ENCODE assay signal across 17 mouse cellular contexts in genomic region chr17:87640272-87640671, GRCm38 (mm10). TPM values are rescaled to one million over a fixed set of nuclear protein-coding genes. Genes with fewer than 3 reads are reported as not detected.
DNase-seq lines count a peak whose midpoint lies in the region; ATAC-seq and TF ChIP-seq lines count a peak whose summit lies in the region.
"Had no signal": no experiment of that assay in that cellular context is flagged by ENCODE, and none has a peak within 500 bp of the region (broad histone marks: within the 10 kb centered on the region; RNA-seq: fewer than 3 reads in every experiment).

No protein-coding gene starts in this region.

- 88% methylated on average over 27 of the region's 27 CpGs for WGBS in intestine, embryonic 15.5 days
- WGBS in stomach, postnatal 0 days, result 89% methylated on average over 27 of the region's 27 CpGs
- 96% methylated on average over 27 of the region's 27 CpGs for WGBS in forebrain, embryonic 10.5 days

- no peak for ATAC-seq in intestine, embryonic 15.5 days
- no peak for ATAC-seq in stomach, postnatal 0 days (ENCODE audit: low FRiP score, low TSS enrichment)
- ATAC-seq: forebrain, embryonic 15.5 days had no signal

- peak; percentile 36 for DNase-seq in ES-CJ7 (ENCODE audit: low read depth, low spot score)
- peak; percentile 13 for DNase-seq in stomach, postnatal 0 days (ENCODE audit: low spot score)
- no peak for DNase-seq in frontal cortex, postnatal 14 days (ENCODE audit: low spot score in 2 of 2)
- DNase-seq in forebrain, embryonic 10.5 days (ENCODE audit: extremely low spot score, low spot score), result no peak
- DNase-seq: adrenal gland, adult 2 months; adrenal gland, postnatal 25 days; embryo, embryonic 11 days; gastrocnemius, postnatal 14 days; heart, adult 2 months had no signal

- peak overlapping the region; percentile 31; the same call in 1 of the 2 replicates for H3K4me2 ChIP-seq in intestine, embryonic 15.5 days (replicated peaks)
- no peak overlapping the region for H3K4me2 ChIP-seq in stomach, postnatal 0 days (replicated peaks; ENCODE audit: low read depth)
- H3K4me2 ChIP-seq: embryonic facial prominence, embryonic 15.5 days; forebrain, embryonic 15.5 days; heart, embryonic 12.5 days; hindbrain, embryonic 14.5 days had no signal

- TF ChIP-seq EP300 in stomach, postnatal 0 days (optimal IDR thresholded peaks at IDR 0.05), result no peak

- TF ChIP-seq CTCF in E14TG2a.4 (conservative IDR thresholded peaks at IDR 0.05; ENCODE audit: low read length), result no peak
- no peak for TF ChIP-seq CTCF in stomach, postnatal 0 days (IDR thresholded peaks at IDR 0.05; ENCODE audit: low read depth)

- H3K27me3 ChIP-seq in E14TG2a.4 (ENCODE audit: insufficient read depth, low read length), result 0 out of 2 replicates have a peak, but pooled peaks cover 3% of the 10 kb centered on the region
- peaks cover 9% of the 10 kb centered on the region for H3K27me3 ChIP-seq in intestine, embryonic 15.5 days (replicated peaks)
- H3K27me3 ChIP-seq in stomach, postnatal 0 days (ENCODE audit: control insufficient read depth, insufficient read depth, low read length), result no peaks in the 10 kb centered on the region
- H3K27me3 ChIP-seq in forebrain, embryonic 10.5 days (ENCODE audit: poor library complexity, severe bottlenecking), result peaks cover 43% of the 10 kb centered on the region

- peaks cover 57% of the 10 kb centered on the region for H3K36me3 ChIP-seq in E14TG2a.4 (ENCODE audit: insufficient read depth, low read length)
- H3K36me3 ChIP-seq in intestine, embryonic 15.5 days, result peaks cover 2% of the 10 kb centered on the region; the same call in 1 of the 2 replicates
- no peaks in the 10 kb centered on the region for H3K36me3 ChIP-seq in stomach, postnatal 0 days (ENCODE audit: control insufficient read depth, insufficient read depth, low read length)
- H3K36me3 ChIP-seq in forebrain, embryonic 10.5 days (replicated peaks), result peaks cover 9% of the 10 kb centered on the region; the same call in 1 of the 2 replicates
- H3K36me3 ChIP-seq: forebrain, embryonic 15.5 days; heart, embryonic 12.5 days; hindbrain, embryonic 10.5 days had no signal

- H3K4me1 ChIP-seq in E14TG2a.4 (replicated peaks; ENCODE audit: low read depth, low read length), result peaks cover 38% of the 10 kb centered on the region
- H3K4me1 ChIP-seq in intestine, embryonic 15.5 days (replicated peaks), result no peaks in the 10 kb centered on the region; the same call in 1 of the 2 replicates
- no peaks in the 10 kb centered on the region for H3K4me1 ChIP-seq in stomach, postnatal 0 days (replicated peaks; ENCODE audit: control insufficient read depth, insufficient read depth)
- peaks cover 16% of the 10 kb centered on the region for H3K4me1 ChIP-seq in forebrain, embryonic 10.5 days

- H3K27ac ChIP-seq in intestine, embryonic 15.5 days, result no peak overlapping the region
- H3K27ac ChIP-seq in stomach, postnatal 0 days (replicated peaks), result no peak overlapping the region
- no peak overlapping the region for H3K27ac ChIP-seq in forebrain, embryonic 10.5 days
- H3K27ac ChIP-seq: embryonic facial prominence, embryonic 15.5 days; forebrain, embryonic 15.5 days; heart, adult 2 months; hindbrain, embryonic 10.5 days; hindbrain, embryonic 14.5 days had no signal

- no peaks in the 10 kb centered on the region for H3K9me3 ChIP-seq in E14TG2a.4 (ENCODE audit: low read length)
- no peaks in the 10 kb centered on the region for H3K9me3 ChIP-seq in intestine, embryonic 15.5 days
- H3K9me3 ChIP-seq in stomach, postnatal 0 days (ENCODE audit: control insufficient read depth, low read length), result no peaks in the 10 kb centered on the region
- no peaks in the 10 kb centered on the region; the same call in 1 of the 2 replicates for H3K9me3 ChIP-seq in forebrain, embryonic 10.5 days
- H3K9me3 ChIP-seq: embryonic facial prominence, embryonic 15.5 days; forebrain, embryonic 15.5 days; heart, embryonic 12.5 days; hindbrain, embryonic 10.5 days had no signal

- H3K4me3 ChIP-seq in E14TG2a.4 (replicated peaks; ENCODE audit: low read length), result peak overlapping the region; percentile 35
- H3K4me3 ChIP-seq in intestine, embryonic 15.5 days (replicated peaks), result no peak overlapping the region
- H3K4me3 ChIP-seq in stomach, postnatal 0 days (ENCODE audit: low read depth, low read length), result no peak overlapping the region
- no peak overlapping the region for H3K4me3 ChIP-seq in forebrain, embryonic 10.5 days
- H3K4me3 ChIP-seq: embryonic facial prominence, embryonic 15.5 days; erythroblast, embryonic 14.5 days; forebrain, embryonic 15.5 days; heart, adult 2 months; heart, embryonic 12.5 days; hindbrain, embryonic 10.5 days had no signal

- H3K9ac ChIP-seq in intestine, embryonic 15.5 days, result no peak overlapping the region
- H3K9ac ChIP-seq in stomach, postnatal 0 days (ENCODE audit: low read length), result no peak overlapping the region
- H3K9ac ChIP-seq: embryonic facial prominence, embryonic 15.5 days; forebrain, embryonic 15.5 days; heart, embryonic 12.5 days; hindbrain, embryonic 14.5 days had no signal

RNA-seq across cellular contexts. Expression of gene Epcam, which starts 4.5 kb away (rescaled TPM):
- 958 and 974 TPM in 2 replicates for polyA plus RNA-seq in intestine, embryonic 15.5 days (2015; fragmentation: Nextera tagmentation; extraction: Ambion mirVana)
- 308 and 316 TPM in 2 replicates for polyA plus RNA-seq in stomach, postnatal 0 days (2015; fragmentation: Nextera tagmentation; extraction: Ambion mirVana)
- 35.7 and 41.7 TPM in 2 replicates for polyA plus RNA-seq in forebrain, embryonic 10.5 days (2016; fragmentation: Nextera tagmentation; extraction: Ambion mirVana)
- polyA plus RNA-seq: adrenal gland, adult 2 months; erythroblast, embryonic 14.5 days had no signal

RNA-seq across cellular contexts. Expression of gene Msh2, which starts 31.9 kb away (rescaled TPM):
- polyA plus RNA-seq in intestine, embryonic 15.5 days (2015; fragmentation: Nextera tagmentation; extraction: Ambion mirVana), result 63.7 and 74.5 TPM in 2 replicates
- polyA plus RNA-seq in stomach, postnatal 0 days (2015; fragmentation: Nextera tagmentation; extraction: Ambion mirVana), result 21.6 and 22.7 TPM in 2 replicates
- polyA plus RNA-seq in forebrain, embryonic 10.5 days (2016; fragmentation: Nextera tagmentation; extraction: Ambion mirVana), result 146 and 150 TPM in 2 replicates

Comparison
In these comparisons a context has a peak if more than half of its experiments do, and no peak if none do; other contexts are left out.
1. DNase-seq: peak in ES-CJ7 (single experiment) and stomach, postnatal 0 days (single experiment); none in frontal cortex, postnatal 14 days (0 of 2) and forebrain, embryonic 10.5 days (single experiment).